Mouse (Mus musculus) bone marrow, adult 2 months (tissue): Measurements from ENCODE around the gene Fndc9. TPM values are rescaled to one million over a fixed set of nuclear protein-coding genes. Genes with fewer than 3 reads are reported as not detected.

Experiments used
- H3K27ac ChIP-seq: fragments of 200-500 bp; 2 replicates; pipeline ENCODE4 v1.5.1; 2012; ENCODE audit warnings: low read depth, mild to moderate bottlenecking, control low read depth, inconsistent platforms, low read length; ENCODE audit not compliant: control insufficient read depth, poor library complexity, insufficient read depth
- H3K4me1 ChIP-seq: fragments of 200-500 bp; 2 replicates; pipeline ENCODE4 v1.6.1; 2011; ENCODE audit warnings: low read length; ENCODE audit not compliant: control insufficient read depth, insufficient read depth
- H3K4me3 ChIP-seq: fragments of 200-500 bp; replicated peaks from 2 replicates; pipeline ENCODE3; 2011; ENCODE audit warnings: mild to moderate bottlenecking, low read depth, low read length, control low read depth; ENCODE audit not compliant: control insufficient read depth
- CTCF ChIP-seq: fragments of 200-500 bp; IDR thresholded peaks from 2 replicates; pipeline ENCODE4 v1.5.1; 2011; ENCODE audit warnings: low read length, control low read depth; ENCODE audit not compliant: control insufficient read depth, insufficient read depth
- POLR2A ChIP-seq: fragments of 200-500 bp; IDR thresholded peaks from 2 replicates; pipeline ENCODE4 v1.6.1; 2011; ENCODE audit warnings: low read depth, mild to moderate bottlenecking, control low read depth, low read length, borderline replicate concordance; ENCODE audit not compliant: control insufficient read depth
- WGBS: fragments of 180-500 bp; shearing (Covaris S2); methylation state at CpG from one replicate; pipeline ENCODE4 v1.1.7; 2018; 5-methylcytosine and 5-hydroxymethylcytosine counted together
- polyA plus RNA-seq: library from polyadenylated mRNA; stranded (reverse); fragments of >200 nt; gene quantifications from 2 replicates; pipeline ENCODE4 v1.2.4, GENCODE M21; 2011; ENCODE audit warnings: low replicate concordance; ENCODE audit not compliant: missing spikeins, insufficient read depth, insufficient read length

Fndc9 gene
- polyA plus RNA-seq, 1 experiment = not detected

- TF ChIP-seq POLR2A (no peak), CTCF (no peak)
- Histone ChIP-seq H3K4me1 (no peaks in the 10 kb centered on the region), H3K27ac (no peak overlapping the region), H3K4me3 (no peak overlapping the region)
- 90% methylated on average over 8 of the region's 8 CpGs for WGBS
Observed at GRCm38 (mm10) chr11:46272058-46272681, 36.8 kb downstream of the Fndc9 start.

GRCm38 (mm10) chr11:46273969-46274368 is 38.6 kb downstream of the Fndc9 start:
- Histone ChIP-seq H3K27ac (no peak overlapping the region), H3K4me3 (no peak overlapping the region), H3K4me1 (no peaks in the 10 kb centered on the region)
- no peak for TF ChIP-seq POLR2A
- no peak for TF ChIP-seq CTCF
- 88% methylated on average over 3 of the region's 3 CpGs for WGBS

GRCm38 (mm10) chr11:46275302-46275701 is 40.0 kb downstream of the Fndc9 start:
- WGBS = 10% methylated on average over 6 of the region's 6 CpGs
- no peak overlapping the region for H3K27ac ChIP-seq
- H3K4me3 ChIP-seq = no peak overlapping the region
- H3K4me1 ChIP-seq = no peaks in the 10 kb centered on the region
- no peak for TF ChIP-seq POLR2A
- TF ChIP-seq CTCF = peak; percentile 94

- Histone ChIP-seq H3K27ac (no peak overlapping the region), H3K4me1 (no peaks in the 10 kb centered on the region), H3K4me3 (no peak overlapping the region)
- WGBS = 85% methylated on average over 8 of the region's 8 CpGs
- TF ChIP-seq CTCF (no peak), POLR2A (no peak)
Observed at GRCm38 (mm10) chr11:46276168-46276567, 40.8 kb downstream of the Fndc9 start.

- Histone ChIP-seq H3K4me3 (no peak overlapping the region), H3K27ac (no peak overlapping the region; the same call in 1 of the 2 replicates), H3K4me1 (no peaks in the 10 kb centered on the region)
- 59% methylated on average over 5 of the region's 5 CpGs for WGBS
- no peak for TF ChIP-seq POLR2A
- TF ChIP-seq CTCF = peak; percentile 70
Observed at GRCm38 (mm10) chr11:46276778-46277177, 41.4 kb downstream of the Fndc9 start.

GRCm38 (mm10) chr11:46278140-46278539 is 42.8 kb downstream of the Fndc9 start:
- WGBS = 75% methylated on average over 5 of the region's 5 CpGs
- Histone ChIP-seq H3K4me3 (no peak overlapping the region), H3K4me1 (no peaks in the 10 kb centered on the region), H3K27ac (no peak overlapping the region)
- no peak for TF ChIP-seq POLR2A
- TF ChIP-seq CTCF = no peak

- Histone ChIP-seq H3K27ac (no peak overlapping the region), H3K4me3 (no peak overlapping the region), H3K4me1 (no peaks in the 10 kb centered on the region)
- TF ChIP-seq POLR2A (no peak), CTCF (no peak)
- 92% methylated on average over 12 of the region's 12 CpGs for WGBS
Observed at GRCm38 (mm10) chr11:46278709-46279108, 43.4 kb downstream of the Fndc9 start.

- Histone ChIP-seq H3K4me1 (peaks cover 2% of the 10 kb centered on the region), H3K4me3 (no peak overlapping the region), H3K27ac (no peak overlapping the region)
- TF ChIP-seq POLR2A (no peak), CTCF (no peak)
- 89% methylated on average over 5 of the region's 5 CpGs for WGBS
Observed at GRCm38 (mm10) chr11:46282612-46283011, 47.3 kb downstream of the Fndc9 start.

- 91% methylated on average over 6 of the region's 6 CpGs for WGBS
Observed at GRCm38 (mm10) chr11:46283800-46284199, 48.5 kb downstream of the Fndc9 start.

More at GRCm38 (mm10) chr11:46283800-46284199, 48.5 kb downstream of the Fndc9 start:
- H3K27ac ChIP-seq = no peak overlapping the region
- TF ChIP-seq POLR2A (no peak), CTCF (no peak)
- H3K4me3 ChIP-seq = no peak overlapping the region
- peaks cover 2% of the 10 kb centered on the region for H3K4me1 ChIP-seq
